Mouse (Mus musculus) retina, adult 2 months (tissue): ENCODE data around the gene Zc3h12d.
A peak's percentile ranks its signal among the peaks of the same experiment; 100 is the strongest.

Experiments used
- DNase-seq: peaks from one replicate; pipeline ENCODE4 v3.0.0-alpha.2; 2012; ENCODE audit warnings: low read depth, low spot score

The Zc3h12d gene

DNA sequence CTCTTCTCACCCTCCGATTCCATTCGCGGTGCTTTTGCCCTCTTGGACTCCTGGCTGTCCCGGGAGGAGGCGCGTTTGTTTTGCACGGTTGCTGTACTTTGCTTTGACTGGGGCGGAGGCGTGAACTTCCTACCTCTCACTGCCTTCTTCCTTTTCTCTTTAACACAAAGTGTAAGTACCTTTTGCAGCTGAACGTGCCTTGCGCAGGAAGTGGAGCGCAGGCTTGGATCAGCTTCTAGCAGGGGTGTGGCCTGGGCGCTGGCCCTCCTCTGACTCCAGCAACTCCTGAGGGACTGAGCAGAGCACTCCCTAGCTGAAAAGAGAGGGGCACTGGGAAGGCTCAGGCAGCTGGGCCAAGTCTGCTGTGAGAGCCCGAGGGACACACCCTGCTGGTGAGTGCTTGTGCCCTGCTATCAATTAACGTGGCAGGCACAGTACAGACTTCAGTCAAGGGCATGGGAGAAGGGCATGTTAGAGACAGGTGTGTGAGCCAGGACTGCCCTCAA, at the start of gene Zc3h12d:
TSS of gene Zc3h12d (plus strand) at position 300 of the 506 bp plus-strand sequence.
- no peak for DNase-seq

DNA sequence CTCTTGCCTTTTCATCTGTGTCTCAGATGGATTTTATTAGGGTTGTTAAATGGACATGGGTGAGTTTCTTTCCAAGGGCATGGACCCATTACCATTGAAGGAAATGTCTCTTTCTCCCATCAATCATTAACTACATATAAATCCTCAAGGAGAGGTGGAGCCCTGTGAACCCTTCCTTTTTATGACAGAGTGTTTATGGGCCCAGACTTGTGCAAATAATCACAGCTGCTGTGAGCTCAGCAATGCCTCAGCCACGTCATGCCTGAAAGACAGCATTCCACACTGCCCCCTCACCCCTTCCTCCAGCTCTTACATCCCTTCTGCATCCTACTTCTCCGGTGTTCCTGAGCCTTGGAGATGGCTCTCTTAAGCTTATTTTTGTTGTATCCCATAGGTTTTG, 45.0 kb upstream of the Zc3h12d start:
- DNase-seq, result no peak

DNA sequence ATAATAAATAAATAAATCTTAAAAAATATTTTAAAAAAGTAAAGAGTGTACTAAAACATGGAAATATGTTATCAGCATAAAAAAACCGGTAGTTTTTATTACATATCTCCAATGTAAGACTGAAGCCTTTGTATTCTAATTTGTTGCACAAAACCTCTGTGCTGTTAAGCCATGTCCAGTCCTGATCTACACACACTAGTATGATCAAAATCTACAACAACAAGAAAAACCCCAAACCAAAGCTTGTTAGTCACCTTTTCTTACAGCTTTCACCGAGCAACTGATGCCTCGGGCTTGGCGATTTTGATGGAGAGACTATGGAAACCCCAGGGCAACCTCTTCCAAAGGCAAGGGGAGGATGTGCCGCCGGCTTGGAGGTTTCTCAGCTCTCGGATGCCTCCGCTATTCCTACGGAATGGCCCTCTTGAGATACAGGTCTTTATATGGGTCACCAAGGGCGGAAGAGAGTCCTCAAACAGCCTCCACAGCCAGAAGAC, 40.0 kb upstream of the Zc3h12d start:
- no peak for DNase-seq

DNA sequence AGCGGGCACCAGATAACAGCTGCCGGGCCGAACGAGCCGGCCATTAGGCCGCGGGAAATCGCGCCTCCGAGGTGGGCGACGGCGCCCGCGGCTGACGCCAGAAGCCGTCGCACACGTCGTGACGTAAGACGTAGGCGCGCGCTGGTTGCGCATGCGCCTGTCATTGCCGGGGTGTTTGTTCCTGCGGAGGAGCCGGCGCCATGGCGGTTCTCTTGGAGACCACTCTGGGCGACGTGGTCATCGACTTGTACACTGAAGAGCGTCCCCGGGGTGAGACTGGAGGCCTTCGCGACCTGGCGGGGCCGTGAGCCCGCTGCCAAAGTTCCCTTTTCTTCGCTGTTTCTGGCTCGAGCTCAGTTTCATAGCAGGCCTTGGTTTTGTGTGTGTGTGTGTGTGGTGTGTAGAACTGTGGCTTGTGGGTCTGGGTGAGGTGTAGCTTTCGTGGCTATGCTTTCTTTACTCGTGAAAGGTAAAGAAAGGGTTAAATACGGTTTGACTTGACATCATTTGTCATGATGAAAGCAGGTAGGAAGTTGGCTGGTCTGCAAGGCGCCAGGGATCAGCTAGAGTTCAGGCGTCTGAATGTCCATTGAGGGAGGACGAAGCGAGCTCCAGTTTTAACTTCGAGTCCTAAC, 39.4 kb upstream of the Zc3h12d start, which contains the start of the genes Ginm1 and Ppil4:
TSS of gene Ginm1 (minus strand) at position 74 of the 635 bp plus-strand sequence.
TSS of gene Ppil4 (plus strand) at position 141 of the 635 bp plus-strand sequence.
- DNase-seq, result peak; percentile 87

DNA sequence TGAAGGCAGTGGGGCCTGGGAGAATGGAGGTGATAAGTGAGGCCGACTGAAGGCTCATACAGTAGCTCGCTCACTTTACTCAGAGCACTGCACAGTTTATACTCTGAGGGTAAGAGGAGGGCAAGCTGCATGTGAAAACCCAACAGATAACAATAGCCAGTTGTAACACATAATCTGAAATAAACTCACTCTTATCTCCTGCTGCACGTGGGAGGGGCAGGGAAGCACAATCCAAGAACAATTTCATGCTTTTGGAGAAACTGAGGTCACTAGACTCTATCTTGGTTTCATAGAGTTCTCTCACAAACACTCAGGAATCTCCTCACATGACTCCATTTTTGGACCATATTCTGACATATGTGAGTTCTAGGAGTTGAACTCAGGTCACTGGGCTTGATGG, 31.0 kb upstream of the Zc3h12d start:
- no peak for DNase-seq

DNA sequence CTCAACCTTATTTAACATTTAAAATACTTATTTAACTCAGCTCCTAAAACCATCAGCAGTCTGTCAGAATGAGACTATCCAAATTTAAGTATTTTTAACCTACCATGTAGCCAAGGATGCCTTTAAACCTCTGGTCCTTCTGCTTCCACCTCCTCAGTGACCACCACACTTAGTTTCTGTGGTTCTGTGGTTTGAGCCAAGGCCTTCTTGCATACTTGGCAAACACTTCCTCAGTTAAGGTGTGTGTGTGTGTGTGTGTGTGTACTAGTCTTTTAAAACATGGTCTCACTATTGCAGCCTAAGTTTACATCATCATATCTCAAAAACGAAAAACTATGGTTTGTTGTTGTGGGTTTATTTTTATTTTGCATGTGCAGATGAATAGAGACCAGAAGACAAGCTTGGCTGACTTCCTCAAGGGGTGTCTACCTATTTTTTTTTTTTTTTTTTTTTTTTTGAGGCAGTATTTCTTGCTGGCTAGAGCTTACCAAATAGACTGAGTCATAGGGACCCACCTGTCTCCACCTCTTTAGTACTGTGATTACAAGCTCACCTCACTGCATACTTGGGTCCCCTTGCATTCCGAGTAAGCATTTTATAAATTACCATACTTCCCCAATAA, 29.6 kb upstream of the Zc3h12d start:
- DNase-seq, result no peak

DNA sequence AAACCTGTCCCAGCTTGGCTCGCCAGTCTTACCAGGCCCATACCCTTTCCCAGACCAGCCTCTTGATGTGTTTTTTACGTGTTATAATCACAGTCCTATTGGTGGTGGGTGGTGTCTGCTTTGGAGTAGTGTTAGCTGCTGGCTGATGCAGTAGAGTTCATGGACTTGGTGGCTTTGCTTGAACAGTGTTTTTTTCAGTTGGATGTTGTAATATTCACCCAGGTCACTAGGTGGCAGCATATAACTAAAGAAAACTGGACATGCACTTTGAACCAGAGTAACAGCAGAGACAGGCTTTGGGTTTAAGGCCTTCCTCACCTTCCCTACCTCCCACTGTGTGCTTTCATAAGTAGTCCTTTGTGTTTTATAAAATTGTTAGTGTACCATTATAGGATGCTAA, 22.3 kb upstream of the Zc3h12d start:
- peak; percentile 39 for DNase-seq

DNA sequence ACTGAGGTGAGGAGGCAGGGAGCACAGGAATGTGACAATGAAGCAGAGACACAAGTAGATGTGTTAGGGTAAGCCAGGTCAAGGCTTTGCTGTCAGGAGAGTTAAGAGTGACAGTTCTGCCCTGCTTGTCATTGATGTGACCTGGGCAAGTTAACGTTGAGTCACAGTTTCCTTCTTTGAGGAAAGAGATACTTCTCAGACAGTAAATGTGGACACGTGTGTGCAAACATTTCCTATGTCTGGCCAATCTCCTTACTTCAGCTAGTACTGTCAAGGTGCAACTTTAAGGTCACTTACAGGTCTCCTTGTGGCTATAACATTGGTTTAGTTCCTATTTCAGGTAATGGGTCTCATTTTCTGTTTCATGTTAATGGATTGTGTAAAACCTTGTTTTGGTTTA, 15.8 kb upstream of the Zc3h12d start:
- no peak for DNase-seq

DNA sequence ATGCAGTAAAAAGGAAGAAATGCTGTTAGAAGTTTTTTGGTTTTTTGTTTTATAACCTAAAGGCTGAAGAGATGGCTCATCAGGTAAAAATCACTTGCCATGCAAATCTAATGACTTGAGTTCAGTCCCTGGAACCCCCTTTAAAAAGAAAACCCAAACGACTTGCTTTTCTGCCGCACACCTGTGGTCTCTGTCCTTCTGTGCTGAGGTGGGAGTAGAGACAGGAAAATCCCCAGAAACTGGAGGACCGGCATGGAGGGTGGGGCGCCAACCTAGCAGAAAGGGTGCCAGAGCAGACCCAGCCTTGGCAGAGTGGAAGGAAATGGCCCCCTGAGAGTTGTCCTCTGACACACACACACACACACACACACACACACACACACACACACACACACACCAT, 13.6 kb upstream of the Zc3h12d start:
- DNase-seq, result no peak

DNA sequence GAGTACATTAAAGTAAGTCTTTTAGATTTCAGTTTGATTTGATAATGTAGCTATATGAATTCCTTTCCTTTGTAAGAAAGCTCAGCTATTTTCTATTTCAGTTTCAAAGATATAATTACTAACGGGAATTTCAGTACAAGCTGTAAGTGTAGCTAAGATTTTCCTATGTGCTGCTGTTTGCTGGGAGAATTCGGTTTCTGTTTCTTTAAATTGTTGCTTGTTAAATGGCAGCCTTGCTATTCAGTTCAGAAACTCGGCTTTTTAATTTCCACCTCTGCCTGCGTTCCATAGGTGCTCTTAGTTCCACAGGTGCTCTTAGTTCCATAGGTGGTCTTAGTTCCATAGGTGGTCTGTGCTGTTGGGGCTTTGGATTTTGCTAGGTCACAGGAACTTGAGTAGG, 13.1 kb upstream of the Zc3h12d start:
- DNase-seq, result no peak

DNA sequence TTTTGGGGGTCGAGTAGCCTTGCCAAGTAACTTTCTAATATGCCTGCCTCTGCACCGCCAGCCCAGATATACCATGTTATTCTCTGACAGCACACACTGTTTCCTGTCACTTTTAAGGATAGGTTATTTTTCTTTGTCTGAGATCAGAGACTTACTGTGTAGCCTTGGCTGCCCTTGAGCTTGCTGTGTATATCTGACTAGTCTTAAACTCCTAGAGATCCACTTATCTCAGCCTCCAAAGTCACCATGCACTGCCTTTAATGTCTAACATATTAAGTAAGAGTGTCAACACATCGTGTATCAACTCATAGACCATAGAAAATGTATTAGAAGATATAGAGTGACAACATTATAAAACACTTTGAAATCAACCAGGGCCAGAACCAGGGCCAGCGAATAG, 12.7 kb upstream of the Zc3h12d start:
- DNase-seq, result no peak

DNA sequence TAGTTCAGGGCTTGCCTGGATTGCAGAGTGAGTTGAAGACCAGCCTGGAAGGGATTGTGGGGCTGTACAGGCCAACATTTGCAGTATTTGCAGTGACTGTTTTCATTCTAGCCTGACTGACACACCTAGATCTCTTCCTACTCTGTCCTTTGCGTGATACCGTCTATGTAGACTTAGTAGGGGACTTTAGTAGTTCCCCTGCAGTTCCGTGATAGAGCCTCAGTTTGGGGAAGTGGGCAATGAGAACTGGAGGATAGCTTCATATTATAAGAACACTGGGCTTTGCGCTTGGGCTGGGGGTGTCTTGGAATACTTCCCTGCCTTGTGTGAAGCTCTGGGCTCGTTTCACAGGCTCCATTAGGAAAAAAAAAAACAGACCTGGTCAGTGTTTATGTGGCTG, 12.1 kb upstream of the Zc3h12d start:
- DNase-seq, result no peak

DNA sequence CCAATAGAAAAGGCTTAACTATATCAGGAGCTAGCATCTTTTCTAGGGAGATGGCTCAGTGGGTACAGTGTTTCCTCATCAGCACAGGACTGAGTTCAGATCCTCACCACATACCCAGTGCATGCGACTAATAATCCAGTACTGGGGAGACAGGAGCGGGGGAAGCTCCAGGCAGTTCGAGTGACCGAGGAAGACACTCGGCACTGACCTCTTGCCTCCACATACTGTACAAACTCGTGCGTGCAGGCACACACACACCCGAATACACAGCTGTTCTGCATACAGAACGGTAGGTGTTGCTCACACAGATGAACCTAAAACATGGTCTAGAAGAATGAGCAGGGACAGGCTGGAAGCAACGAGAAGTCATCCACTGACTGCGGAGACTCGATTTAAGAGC, 10.3 kb upstream of the Zc3h12d start:
- no peak for DNase-seq

DNA sequence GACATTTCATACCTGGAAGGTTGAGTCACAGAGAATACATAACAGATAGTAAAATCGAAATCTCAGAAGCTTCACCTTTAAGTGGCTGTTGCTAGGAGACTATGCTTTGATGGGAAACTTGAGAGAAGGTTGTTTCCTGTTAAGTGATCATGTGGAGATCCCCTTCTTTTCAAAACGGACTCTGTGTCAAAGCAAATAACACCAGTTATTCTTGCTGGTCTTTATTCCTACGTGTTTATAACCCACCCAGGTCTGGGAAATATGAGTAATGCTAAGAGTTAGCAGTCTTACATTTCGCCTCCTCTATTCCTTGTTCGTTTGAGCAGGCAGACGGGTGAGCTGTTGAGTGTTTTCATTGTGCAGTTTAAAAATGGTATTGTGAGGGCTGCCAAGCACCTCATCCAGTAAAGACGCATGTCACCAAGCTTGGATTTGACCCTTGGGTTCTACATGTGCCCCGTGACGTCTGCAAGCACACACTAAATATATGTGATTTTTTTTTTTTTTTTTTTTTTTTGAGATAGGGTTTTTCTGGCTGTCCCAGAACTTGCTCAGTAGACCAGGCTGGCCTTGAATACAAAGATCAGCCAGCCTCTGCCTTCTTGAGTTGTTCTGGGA, 7.5 kb upstream of the Zc3h12d start:
- no peak for DNase-seq

DNA sequence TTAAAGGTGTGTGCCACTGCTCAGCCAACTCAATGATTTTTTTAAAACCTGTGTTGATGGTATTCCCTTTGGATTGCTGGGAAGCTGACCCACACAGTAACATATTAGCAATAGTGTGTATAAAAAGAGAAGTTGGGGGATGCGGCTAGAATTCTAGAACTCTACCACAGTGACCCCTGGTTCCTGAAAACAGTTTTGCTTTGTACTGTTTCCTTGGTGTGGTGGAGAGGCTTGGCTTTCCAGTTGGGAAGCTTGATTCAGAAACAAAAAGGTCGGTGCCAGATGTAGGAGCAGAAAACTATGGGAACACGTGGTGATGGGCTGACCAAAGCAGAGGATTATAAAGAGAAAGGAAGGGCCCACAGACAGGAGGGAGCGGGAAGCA, 7.0 kb upstream of the Zc3h12d start:
- DNase-seq, result no peak

DNA sequence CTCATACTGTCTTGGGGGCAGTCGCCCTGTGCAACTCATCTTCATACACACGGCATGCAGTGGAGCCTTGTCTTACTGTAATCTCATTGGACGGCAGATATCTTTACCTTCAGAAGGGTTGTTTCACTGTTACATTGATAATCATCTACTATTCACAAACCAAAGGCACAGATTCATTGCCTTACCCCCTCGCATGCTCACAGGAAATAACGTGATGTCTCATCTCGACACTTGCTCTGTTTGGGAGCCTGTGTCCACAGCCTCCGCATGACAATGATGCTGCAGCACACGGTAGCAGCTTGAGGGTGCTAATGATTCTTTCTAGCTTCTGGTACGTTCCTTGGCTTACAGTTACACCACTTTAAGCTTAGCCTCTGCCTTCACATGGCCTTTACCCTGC, 6.2 kb upstream of the Zc3h12d start:
- DNase-seq, result no peak

DNA sequence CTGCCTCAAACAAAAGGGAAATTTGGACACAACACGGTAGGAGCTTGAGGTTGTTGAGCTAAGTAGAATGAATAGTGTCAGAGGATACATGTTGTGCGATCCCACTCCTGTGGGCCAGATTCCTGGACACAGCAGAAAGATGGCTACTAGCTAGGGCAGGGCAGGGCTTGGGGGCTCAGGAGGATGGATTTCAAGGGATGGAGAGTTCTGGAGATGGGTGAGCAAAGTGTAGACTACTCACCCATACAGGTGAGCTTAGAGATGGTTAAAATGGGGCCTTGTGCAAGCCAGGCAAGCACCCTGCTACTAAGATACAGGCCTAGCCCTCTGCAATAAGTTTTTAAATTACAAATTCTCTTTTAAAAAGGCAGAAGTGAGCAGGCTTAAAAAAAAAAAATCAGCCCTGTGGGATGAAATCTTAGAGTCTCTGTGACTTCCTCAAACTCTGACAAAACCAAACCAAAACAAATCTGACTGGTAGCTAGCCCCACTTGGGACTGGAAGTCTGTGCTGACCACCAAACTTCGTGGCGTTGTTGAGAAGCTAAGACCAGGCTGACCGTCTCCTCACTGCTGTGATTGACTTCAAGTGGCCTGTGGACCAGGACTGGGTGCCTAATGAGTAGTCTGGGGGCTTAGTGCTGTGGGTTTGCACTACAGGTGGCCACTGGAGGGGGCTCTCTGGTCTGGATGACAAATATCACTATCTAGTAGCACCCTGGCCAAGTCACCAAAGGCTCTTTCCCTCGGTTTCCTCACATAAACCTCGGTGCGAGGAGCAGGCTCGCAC, 1.3 kb downstream of the Zc3h12d start:
- DNase-seq, result no peak

DNA sequence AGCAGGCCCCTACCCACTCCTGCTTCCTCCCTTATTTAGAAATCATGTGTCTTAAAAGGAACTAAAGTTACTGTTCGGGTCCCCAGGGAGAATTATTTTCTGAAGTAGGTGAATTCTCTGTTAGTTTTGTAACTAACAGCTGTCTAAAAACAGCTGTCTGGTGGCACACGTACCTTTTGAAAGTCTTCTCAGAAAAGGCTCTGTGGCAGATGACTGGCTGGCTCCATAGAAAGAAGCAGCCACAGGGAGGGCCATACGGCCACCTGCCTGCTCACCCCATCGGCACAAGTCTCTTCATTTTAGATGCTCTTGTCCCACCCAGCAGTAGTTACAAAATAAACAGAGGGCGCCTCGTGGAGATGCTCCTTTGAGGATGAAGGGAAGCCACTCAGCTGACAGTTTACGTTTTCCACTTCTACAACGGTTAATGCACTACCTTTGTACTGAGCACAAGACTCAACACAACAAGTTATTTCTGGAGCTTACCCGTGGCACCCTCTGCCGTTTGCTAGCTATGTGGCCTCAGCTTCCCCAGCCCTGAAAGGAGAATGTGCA, 2.5 kb downstream of the Zc3h12d start:
- DNase-seq, result no peak

DNA sequence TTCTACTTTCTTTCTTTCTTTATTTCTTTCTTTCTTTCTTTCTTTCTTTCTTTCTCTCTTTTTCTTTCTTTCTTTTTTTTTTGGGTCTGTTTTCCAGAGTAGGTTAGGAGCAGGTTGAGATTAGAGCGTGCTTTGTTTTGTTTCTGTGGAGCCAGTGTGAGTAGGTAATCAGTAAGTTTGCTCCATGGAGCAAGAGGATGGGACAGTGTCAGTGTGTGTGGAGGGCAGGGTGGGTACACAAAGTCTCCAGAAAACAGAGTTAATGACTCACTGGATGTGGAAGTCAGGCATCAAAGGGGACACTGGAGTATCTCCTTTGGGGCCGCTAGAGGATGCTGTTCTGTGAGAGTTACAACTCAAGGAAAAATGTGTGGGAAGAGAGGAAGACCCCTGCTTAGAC, 4.6 kb downstream of the Zc3h12d start:
- DNase-seq, result no peak

DNA sequence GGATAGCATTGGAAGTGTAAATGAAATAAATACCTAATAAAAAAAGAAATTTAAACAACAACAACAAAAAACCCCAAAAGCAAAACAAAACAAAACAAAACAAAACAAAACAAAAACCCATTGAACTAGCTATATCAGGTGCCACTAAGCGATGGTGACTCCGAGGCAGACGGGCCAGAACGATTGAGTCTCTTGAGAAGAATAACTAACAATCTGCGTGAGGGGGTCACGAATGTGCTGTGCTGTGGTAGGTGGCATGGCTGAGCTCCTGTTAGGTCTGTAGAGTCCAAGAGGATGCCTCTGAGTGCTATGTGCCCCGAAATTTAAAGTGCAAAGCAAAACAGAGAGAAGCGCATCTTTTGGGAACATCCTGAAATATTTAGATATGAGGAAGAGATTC, 5.2 kb downstream of the Zc3h12d start:
- no peak for DNase-seq

DNA sequence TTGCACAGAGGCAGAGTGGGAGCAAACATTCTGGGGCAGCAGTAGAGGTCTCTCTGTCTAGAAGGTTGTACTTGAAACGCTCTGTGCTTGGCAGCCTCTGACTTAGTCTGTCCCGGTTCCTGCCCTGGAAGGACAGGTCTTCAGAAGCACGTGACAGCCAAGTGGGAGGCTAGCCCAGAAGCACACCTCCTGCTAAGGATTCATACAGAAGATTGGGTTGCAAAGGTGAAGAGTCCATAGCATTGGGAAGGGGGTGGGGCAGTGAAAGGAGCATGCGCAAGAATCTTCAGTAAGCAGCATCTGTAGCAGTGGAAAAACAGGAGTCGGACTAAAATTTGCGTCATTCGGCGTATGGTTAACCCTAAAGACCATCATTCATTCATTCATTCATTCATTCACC, 5.8 kb downstream of the Zc3h12d start:
- no peak for DNase-seq
